Mouse (Mus musculus): Measurements from ENCODE around the gene Prr19. TPM values are rescaled to one million over a fixed set of nuclear protein-coding genes. Genes with fewer than 3 reads are reported as not detected.

Gene Prr19
- total RNA-seq, 2 experiments from 2014 or later: 0.27 to 0.30 TPM

GRCm38 (mm10) chr7:25274996-25275395 lies 26.2 kb upstream of the Prr19 start:
- no peak for DNase-seq (ENCODE audit: low spot score in 2 of 2)

- DNase-seq (ENCODE audit: low spot score in 2 of 2): peak in 1 of 2 experiments; percentile 5
Observed at GRCm38 (mm10) chr7:25275555-25276298, 25.5 kb upstream of the Prr19 start.

GRCm38 (mm10) chr7:25277405-25277804 lies 23.8 kb upstream of the Prr19 start:
- DNase-seq (ENCODE audit: low spot score in 2 of 2): no peak

- no peak for DNase-seq (ENCODE audit: low spot score in 2 of 2)
Observed at GRCm38 (mm10) chr7:25277998-25278340, 23.2 kb upstream of the Prr19 start.

GRCm38 (mm10) chr7:25278341-25279075 lies 22.7 kb upstream of the Prr19 start:
- DNase-seq (ENCODE audit: low spot score in 2 of 2): peak; percentile 81 to 86

- peak; percentile 93 to 95 for DNase-seq (ENCODE audit: low spot score in 2 of 2)
Observed at GRCm38 (mm10) chr7:25279076-25279860, 21.9 kb upstream of the Prr19 start.

- peak; percentile 54 to 62 for DNase-seq (ENCODE audit: low spot score in 2 of 2)
Observed at GRCm38 (mm10) chr7:25279861-25280791, 21.1 kb upstream of the Prr19 start.

- DNase-seq (ENCODE audit: low spot score in 2 of 2): peak in 1 of 2 experiments; percentile 51
Observed at GRCm38 (mm10) chr7:25281166-25281733, 20.0 kb upstream of the Prr19 start.

GRCm38 (mm10) chr7:25281734-25282601 lies 19.2 kb upstream of the Prr19 start:
- DNase-seq (ENCODE audit: low spot score in 2 of 2): peak; percentile 96 to 98

- DNase-seq (ENCODE audit: low spot score in 2 of 2): peak; percentile 49 to 70
Observed at GRCm38 (mm10) chr7:25282731-25283211, 18.4 kb upstream of the Prr19 start.

GRCm38 (mm10) chr7:25283637-25284036 lies 17.6 kb upstream of the Prr19 start:
- peak; percentile 21 to 29 for DNase-seq (ENCODE audit: low spot score in 2 of 2)

GRCm38 (mm10) chr7:25284171-25284570 lies 17.0 kb upstream of the Prr19 start:
- DNase-seq (ENCODE audit: low spot score in 2 of 2): no peak

- DNase-seq (ENCODE audit: low spot score in 2 of 2): peak in 1 of 2 experiments; percentile 27
Observed at GRCm38 (mm10) chr7:25284766-25285165, 16.4 kb upstream of the Prr19 start.

GRCm38 (mm10) chr7:25285511-25286238 lies 15.5 kb upstream of the Prr19 start:
- DNase-seq (ENCODE audit: low spot score in 2 of 2): no peak

GRCm38 (mm10) chr7:25286989-25287388 lies 14.2 kb upstream of the Prr19 start:
- no peak for DNase-seq (ENCODE audit: low spot score in 2 of 2)

- no peak for DNase-seq (ENCODE audit: low spot score in 2 of 2)
Observed at GRCm38 (mm10) chr7:25288011-25288410, 13.2 kb upstream of the Prr19 start.

GRCm38 (mm10) chr7:25288721-25289120 lies 12.5 kb upstream of the Prr19 start:
- DNase-seq (ENCODE audit: low spot score in 2 of 2): no peak

- no peak for DNase-seq (ENCODE audit: low spot score in 2 of 2)
Observed at GRCm38 (mm10) chr7:25289925-25290324, 11.3 kb upstream of the Prr19 start.
